Mouse (Mus musculus) ES-E14 (cell line): ENCODE measurements around the gene Acvr1b.

ENCODE experiments used
- CHD2 ChIP-seq: IDR thresholded peaks from 2 replicates; pipeline ENCODE4 v1.6.1; 2014; ENCODE audit warnings: mild to moderate bottlenecking, low read depth, low read length, inconsistent platforms
- MAFK ChIP-seq: IDR thresholded peaks from 2 replicates; pipeline ENCODE4 v1.6.1; 2014; ENCODE audit warnings: mild to moderate bottlenecking, low read depth, low read length, inconsistent platforms; ENCODE audit not compliant: insufficient read depth
- ZC3H11A ChIP-seq: IDR thresholded peaks from 2 replicates; pipeline ENCODE4 v1.6.1; 2012; ENCODE audit warnings: low read depth, mild to moderate bottlenecking, inconsistent platforms, low read length, borderline replicate concordance
- ZNF384 ChIP-seq: IDR thresholded peaks from 2 replicates; pipeline ENCODE4 v1.6.1; 2012; ENCODE audit warnings: low read depth, low read length, inconsistent platforms

DNA sequence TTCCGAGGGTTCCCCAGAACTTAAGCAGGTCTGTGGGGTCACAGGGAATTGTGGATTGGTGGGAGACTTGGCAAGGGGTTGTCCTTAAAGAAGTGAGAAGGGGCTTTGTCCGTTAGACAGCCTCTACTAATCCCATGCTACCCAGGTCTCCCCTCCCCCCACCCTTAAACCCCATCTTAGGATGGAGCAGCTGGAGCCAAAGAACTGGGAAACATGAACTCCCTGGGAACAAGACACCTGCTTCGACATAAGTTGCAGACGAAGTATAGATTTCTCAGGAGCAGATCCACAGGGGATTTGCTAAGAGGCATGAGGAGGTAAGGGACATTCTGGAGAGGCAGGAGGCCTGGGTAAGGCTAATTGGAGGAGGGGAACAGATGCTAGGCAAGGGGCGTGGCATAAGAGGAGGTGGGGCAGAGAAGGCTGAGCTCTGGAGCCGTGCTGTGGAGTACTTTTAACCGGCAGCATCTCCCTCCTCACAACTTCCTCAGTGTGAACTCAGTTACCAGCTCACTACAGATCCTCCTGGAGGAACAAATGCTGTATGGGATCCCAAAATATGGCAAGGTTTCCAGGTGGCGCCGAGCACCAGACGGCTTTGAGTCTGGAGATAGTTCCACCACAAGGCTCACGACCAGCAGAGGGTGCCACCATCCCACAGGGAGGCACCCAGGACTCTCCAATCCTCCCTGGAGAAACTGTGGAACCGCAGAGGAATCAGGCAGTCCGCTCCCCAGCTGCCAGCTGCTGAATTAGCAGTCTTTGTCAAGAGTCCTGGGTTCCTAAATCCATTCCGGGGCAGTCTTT lies 47.6 kb downstream of the Acvr1b start:
- TF ChIP-seq MAFK (no peak), ZC3H11A (peak; percentile 40; the same call in 1 of the 2 replicates), CHD2 (no peak), ZNF384 (no peak)
